Mouse (Mus musculus) intestine, embryonic 14.5 days (tissue): Measurements from ENCODE around the gene Morn1. TPM values are rescaled to one million over a fixed set of nuclear protein-coding genes. Genes with fewer than 3 reads are reported as not detected.

Source experiments
- ATAC-seq: fragments of 200-750 bp; cut with Nextera tagmentation; replicated peaks from 2 replicates; pipeline ENCODE4 v1.8.0; 2017; ENCODE audit warnings: low read depth, moderate number of reproducible peaks, moderate TSS enrichment, moderate library complexity; ENCODE audit not compliant: low FRiP score, low TSS enrichment
- DNase-seq: peaks from one replicate; pipeline ENCODE4 v3.0.0-alpha.2; 2018; ENCODE audit warnings: low spot score
- H3K27ac ChIP-seq: fragments of 300-500 bp; sonication (generic); 2 replicates; pipeline ENCODE4 v1.5.1; 2014; ENCODE audit warnings: low read depth, mild to moderate bottlenecking, control low read depth
- H3K27me3 ChIP-seq: fragments of 300-500 bp; sonication (generic); replicated peaks from 2 replicates; pipeline ENCODE4 v1.6.1; 2014; ENCODE audit warnings: low read length, control low read depth; ENCODE audit not compliant: control insufficient read depth, insufficient read depth
- H3K36me3 ChIP-seq: fragments of 300-500 bp; sonication (generic); 2 replicates; pipeline ENCODE4 v1.6.1; 2014; ENCODE audit warnings: low read length, control low read depth; ENCODE audit not compliant: control insufficient read depth, insufficient read depth
- H3K4me1 ChIP-seq: fragments of 300-500 bp; sonication (generic); replicated peaks from 2 replicates; pipeline ENCODE4 v1.6.1; 2014; ENCODE audit warnings: low read length, control low read depth, mixed read lengths; ENCODE audit not compliant: control insufficient read depth, insufficient read depth
- H3K4me2 ChIP-seq: fragments of 300-500 bp; sonication (generic); 2 replicates; pipeline ENCODE4 v1.6.1; 2014; ENCODE audit warnings: low read length
- H3K4me3 ChIP-seq: fragments of 300-500 bp; sonication (generic); 2 replicates; pipeline ENCODE4 v1.5.1; 2014; ENCODE audit warnings: low read depth, low read length, control low read depth, mixed read lengths
- H3K9ac ChIP-seq: fragments of 300-500 bp; sonication (generic); 2 replicates; pipeline ENCODE4 v1.6.1; 2014; ENCODE audit warnings: mild to moderate bottlenecking, low read length
- H3K9me3 ChIP-seq: fragments of 300-500 bp; sonication (generic); 2 replicates; pipeline ENCODE4 v1.6.1; 2016; ENCODE audit warnings: low read length, control low read depth; ENCODE audit not compliant: control insufficient read depth
- WGBS: fragments of 180-500 bp; shearing (Covaris S2); extraction: QIAGEN DNeasy Blood & Tissue Kit; methylation state at CpG from one replicate; pipeline ENCODE4 v1.1.7; 2014; 5-methylcytosine and 5-hydroxymethylcytosine counted together
- polyA plus RNA-seq: library from polyadenylated mRNA; unstranded; fragments of >200 nt; fragmentation: Nextera tagmentation; extraction: Ambion mirVana; gene quantifications from 2 replicates; pipeline ENCODE4 v1.2.1, GENCODE M21; 2014

Morn1 gene
- polyA plus RNA-seq, 1 experiment from 2014 or later: 3.8 TPM

DNA sequence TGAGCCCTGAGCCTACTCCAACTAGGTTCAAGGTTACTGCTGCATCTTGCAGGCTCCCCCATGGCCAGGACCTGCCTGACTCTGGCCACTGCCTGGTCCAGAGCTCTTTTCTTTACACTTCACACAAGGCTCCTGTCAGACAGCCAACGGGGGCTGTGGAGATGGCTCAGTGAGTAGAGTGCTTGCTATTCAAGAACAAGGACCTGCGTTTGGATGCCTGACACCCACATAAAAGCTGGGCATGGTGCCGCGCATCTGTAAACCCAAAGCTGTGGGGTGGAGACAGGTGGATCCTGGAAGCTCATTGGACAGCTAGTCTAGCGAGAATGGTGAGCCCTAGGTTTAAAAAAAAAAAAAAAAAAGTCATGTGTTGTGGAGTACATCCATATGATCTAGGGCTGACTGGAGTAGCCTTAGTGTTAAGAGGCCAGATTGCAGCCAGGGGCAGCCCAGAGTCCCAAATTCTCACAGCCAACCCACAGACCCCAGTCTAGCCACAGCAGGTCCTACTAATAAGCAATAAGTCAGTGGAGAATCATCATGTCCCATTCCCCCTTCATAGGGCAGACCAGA, 85.7 kb downstream of the Morn1 start:
- Histone ChIP-seq H3K9me3 (no peaks in the 10 kb centered on the region), H3K27me3 (no peaks in the 10 kb centered on the region), H3K27ac (no peak overlapping the region), H3K4me2 (no peak overlapping the region), H3K9ac (no peak overlapping the region), H3K4me1 (peaks cover 72% of the 10 kb centered on the region), H3K36me3 (no peaks in the 10 kb centered on the region), H3K4me3 (no peak overlapping the region)
- WGBS: 78% methylated on average over 5 of the region's 5 CpGs
- ATAC-seq (no peak), DNase-seq (no peak)

DNA sequence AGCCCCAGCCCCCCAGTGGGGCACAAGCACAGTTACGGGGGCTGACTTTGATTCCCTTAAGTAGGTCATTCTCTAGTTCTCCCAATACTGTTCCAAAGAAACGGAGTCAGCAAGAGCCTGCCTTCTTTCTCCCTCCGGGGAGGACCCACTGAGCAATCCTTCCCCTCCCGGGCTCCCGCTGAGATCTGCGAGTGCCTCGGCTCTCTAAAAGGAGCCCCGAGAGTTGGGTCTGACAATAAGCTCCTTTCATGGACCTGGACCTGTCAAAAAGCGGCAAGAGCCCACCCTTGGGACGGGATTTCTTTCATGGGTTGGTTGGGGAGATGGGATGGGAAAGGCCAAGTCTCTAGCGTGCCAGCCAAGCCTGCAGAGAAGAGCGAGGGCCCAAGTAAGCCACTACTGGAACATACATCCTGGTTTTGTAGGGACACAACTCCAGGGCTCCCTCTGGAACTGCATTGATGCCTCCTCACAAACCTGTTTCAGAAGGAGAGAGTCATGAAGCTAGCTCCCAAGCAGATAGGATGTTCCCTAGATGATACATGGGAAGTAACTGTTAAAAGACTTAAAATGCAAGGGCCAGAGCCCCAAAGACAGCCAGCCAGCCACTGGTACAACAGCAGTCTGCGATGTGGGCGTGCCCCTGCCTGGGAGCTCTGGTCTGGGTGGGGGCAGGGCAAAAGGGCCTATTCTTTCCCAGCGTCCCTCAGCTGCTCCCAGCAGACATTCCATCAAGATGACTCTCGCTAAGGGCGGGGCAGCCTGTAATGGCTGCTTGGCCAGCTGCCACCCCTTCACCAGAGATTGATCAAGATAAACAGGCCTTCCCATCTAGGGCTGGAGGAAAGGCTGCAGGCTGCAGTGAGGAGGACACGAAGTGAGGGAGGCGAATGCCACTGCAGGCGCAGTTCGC, 86.8 kb downstream of the Morn1 start:
- Histone ChIP-seq H3K4me3 (no peak overlapping the region), H3K9me3 (no peaks in the 10 kb centered on the region), H3K27ac (peak overlapping the region; percentile 97), H3K27me3 (no peaks in the 10 kb centered on the region), H3K4me1 (peaks cover 83% of the 10 kb centered on the region), H3K9ac (peak overlapping the region; percentile 20; the same call in 1 of the 2 replicates), H3K4me2 (peak overlapping the region; percentile 46), H3K36me3 (no peaks in the 10 kb centered on the region)
- WGBS: 14% methylated on average over 21 of the region's 21 CpGs
- ATAC-seq (peak; percentile 90), DNase-seq (peak; percentile 92)

DNA sequence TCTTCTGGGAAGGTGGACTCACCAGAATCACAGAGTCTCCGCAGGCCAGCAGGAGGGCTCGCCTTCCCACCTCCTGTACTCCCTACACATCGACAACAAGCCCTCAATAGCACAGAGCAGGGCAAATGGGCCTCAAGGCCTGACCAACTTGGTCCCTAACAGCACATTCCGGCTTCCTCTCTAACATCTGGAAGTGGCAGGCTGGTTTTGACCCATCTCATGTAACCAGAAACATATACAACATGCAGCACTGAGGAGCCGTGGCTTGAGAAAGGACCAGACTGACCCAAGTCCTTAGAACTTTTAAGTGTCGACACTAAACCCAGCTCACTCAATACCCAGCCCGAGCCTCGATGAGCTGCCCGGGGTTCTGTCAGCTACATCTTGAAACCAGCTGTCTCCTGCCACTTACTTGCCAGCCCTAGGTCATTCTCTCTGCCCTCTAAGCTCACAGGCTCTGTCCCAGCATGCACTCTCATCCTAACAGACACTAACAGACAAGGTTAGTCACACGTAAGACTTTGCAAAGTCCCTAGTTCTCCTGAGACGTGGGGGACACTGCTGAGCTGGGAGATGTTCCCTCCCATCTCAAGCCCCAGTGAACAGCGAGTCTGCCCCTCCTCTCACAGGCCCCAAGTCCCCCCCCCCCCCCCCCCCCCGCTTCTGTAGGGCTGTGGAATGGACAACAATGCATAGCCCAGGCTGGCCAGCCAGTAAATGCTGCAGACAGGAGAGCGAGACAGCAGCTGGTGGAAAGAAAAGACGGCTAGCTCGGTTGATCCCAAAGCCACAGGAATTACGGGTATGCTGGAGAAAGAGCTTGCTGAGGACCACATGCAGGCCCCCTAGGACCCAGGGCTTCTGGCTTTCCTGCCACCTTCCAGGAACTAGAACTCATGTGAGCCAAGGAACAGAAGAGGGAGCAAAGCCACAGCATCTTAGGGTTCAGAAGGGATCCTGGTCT, 87.7 kb downstream of the Morn1 start:
- H3K4me3 ChIP-seq: no peak overlapping the region
- ATAC-seq: no peak

DNA sequence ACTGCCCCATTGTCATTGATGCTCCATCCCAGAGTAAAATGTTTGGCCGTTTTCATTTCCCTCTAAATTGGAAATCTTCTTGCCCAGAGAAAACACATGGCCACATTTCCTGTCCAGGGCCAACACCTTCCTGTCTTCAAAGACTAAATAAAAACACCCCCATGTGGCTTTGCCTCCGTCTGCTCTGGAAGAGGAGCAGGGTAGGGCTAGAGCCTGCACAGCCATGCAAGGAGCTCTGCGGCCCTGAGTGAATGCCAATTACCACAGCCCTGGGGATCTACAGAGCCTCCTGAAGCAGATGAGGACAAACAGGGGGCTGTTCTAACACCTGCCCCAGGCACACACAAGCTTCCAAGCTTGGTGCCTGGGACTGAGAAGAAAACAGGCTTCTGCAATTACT, 89.8 kb downstream of the Morn1 start:
- Histone ChIP-seq H3K27me3 (no peaks in the 10 kb centered on the region), H3K27ac (no peak overlapping the region)
- WGBS: 41% methylated on average over 3 of the region's 3 CpGs

More for the DNA sequence above, 87.7 kb downstream of the Morn1 start:
- H3K9ac ChIP-seq: peak overlapping the region; percentile 20; the same call in 1 of the 2 replicates
- H3K27me3 ChIP-seq: no peaks in the 10 kb centered on the region
- no peak for DNase-seq
- 12% methylated on average over 16 of the region's 17 CpGs for WGBS
- H3K4me1 ChIP-seq: peaks cover 90% of the 10 kb centered on the region
- peak overlapping the region; percentile 97 for H3K27ac ChIP-seq
- no peaks in the 10 kb centered on the region for H3K9me3 ChIP-seq
- H3K36me3 ChIP-seq: no peaks in the 10 kb centered on the region
- peak overlapping the region; percentile 46 for H3K4me2 ChIP-seq

DNA sequence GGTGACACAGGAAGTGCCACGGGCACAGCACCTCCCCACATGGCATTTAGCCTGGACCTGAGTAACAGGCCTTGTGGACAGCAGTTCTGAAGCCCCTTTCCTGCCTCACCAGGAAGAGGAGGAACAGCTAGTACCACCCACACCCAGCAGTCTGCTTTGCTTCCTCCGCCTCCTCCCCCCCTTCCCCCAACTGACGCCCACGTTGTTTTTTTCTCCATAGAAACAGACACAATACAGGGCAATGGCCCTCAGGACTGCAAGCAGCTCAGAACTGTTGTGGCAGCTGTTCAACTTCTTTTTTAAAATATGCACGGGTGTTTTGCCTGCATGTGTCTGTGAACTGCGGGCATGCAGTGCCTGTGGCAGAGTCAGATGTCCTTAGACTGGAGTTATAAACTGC, 91.9 kb downstream of the Morn1 start:
- H3K4me3 ChIP-seq: no peak overlapping the region

More for the DNA sequence above, 89.8 kb downstream of the Morn1 start:
- ATAC-seq (no peak), DNase-seq (no peak)
- Histone ChIP-seq H3K9ac (no peak overlapping the region), H3K4me1 (peaks cover 89% of the 10 kb centered on the region), H3K4me2 (no peak overlapping the region), H3K9me3 (no peaks in the 10 kb centered on the region), H3K36me3 (no peaks in the 10 kb centered on the region), H3K4me3 (no peak overlapping the region)

DNA sequence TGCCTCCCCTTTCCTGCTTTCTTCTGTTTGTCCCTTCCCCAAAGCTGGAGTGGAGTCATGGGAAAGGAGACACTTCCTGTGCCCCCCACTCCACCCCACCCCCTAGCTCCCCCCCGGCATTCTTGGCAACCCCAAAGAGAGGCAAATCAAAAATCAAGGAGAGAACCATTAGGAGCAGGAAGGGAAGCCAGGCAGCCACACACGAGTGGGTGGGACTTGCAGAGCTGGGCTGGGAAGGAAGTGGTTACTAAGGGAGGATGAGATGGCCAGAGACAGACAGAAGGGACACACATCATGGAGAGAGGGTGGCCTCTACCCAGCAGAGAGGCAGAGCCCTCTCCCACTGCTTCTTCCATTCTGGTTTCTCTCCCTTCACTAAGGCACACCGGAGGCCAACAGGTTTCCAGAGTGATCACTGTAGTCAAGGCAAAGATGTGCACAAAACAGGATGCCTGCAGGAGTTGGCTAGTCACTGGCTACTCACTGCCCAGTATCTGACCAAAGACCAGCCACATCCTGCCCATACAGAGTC, 92.7 kb downstream of the Morn1 start:
- no peak overlapping the region for H3K4me3 ChIP-seq
- DNase-seq (no peak), ATAC-seq (no peak)
- no peaks in the 10 kb centered on the region for H3K27me3 ChIP-seq
- 0 out of 2 replicates have a peak overlapping the region, but pooled peaks have one; percentile 1 for H3K9ac ChIP-seq
- H3K36me3 ChIP-seq: no peaks in the 10 kb centered on the region
- 34% methylated on average over 3 of the region's 3 CpGs for WGBS
- H3K4me1 ChIP-seq: peaks cover 74% of the 10 kb centered on the region
- H3K4me2 ChIP-seq: peak overlapping the region; percentile 9
- no peaks in the 10 kb centered on the region for H3K9me3 ChIP-seq
- peak overlapping the region; percentile 96 for H3K27ac ChIP-seq

More for the DNA sequence above, 91.9 kb downstream of the Morn1 start:
- Histone ChIP-seq H3K4me2 (peak overlapping the region; percentile 26), H3K27me3 (no peaks in the 10 kb centered on the region), H3K27ac (peak overlapping the region; percentile 96), H3K9ac (0 out of 2 replicates have a peak overlapping the region, but pooled peaks have one; percentile 8), H3K36me3 (no peaks in the 10 kb centered on the region), H3K4me1 (peaks cover 73% of the 10 kb centered on the region), H3K9me3 (no peaks in the 10 kb centered on the region)
- 8% methylated on average over 6 of the region's 6 CpGs for WGBS
- ATAC-seq (no peak), DNase-seq (peak; percentile 73)

DNA sequence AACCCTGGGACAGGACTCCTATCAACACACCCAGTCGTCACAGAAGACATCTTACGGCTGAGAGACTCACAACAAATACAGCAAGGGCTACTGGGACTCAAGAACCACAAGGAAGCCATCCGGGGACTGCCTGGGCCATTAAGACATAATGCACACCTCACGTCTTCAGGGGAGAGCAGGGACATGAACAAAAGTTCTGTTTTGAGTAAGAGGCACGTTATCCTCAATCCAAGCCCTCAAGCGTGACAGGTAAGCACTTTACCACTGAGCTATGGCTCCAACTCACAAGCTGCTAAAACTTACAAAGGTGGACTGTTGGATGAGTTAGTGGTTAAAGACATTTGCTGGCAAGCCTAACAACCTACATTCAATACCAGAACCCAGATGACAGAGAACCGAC, 96.8 kb downstream of the Morn1 start:
- H3K4me1 ChIP-seq: peaks cover 72% of the 10 kb centered on the region
- H3K36me3 ChIP-seq: 0 out of 2 replicates have a peak, but pooled peaks cover 4% of the 10 kb centered on the region
- DNase-seq (no peak), ATAC-seq (no peak)
- no peak overlapping the region; the same call in 1 of the 2 replicates for H3K27ac ChIP-seq
- H3K27me3 ChIP-seq: no peaks in the 10 kb centered on the region
- H3K9ac ChIP-seq: no peak overlapping the region
- H3K9me3 ChIP-seq: no peaks in the 10 kb centered on the region
- H3K4me3 ChIP-seq: no peak overlapping the region
- H3K4me2 ChIP-seq: no peak overlapping the region
- 85% methylated on average over 7 of the region's 7 CpGs for WGBS
